Mouse (Mus musculus) heart, adult 2 months (tissue): ENCODE results near the gene Chil1. TPM values are rescaled to one million over a fixed set of nuclear protein-coding genes. Genes with fewer than 3 reads are reported as not detected.
A peak's percentile ranks its signal among the peaks of the same experiment; 100 is the strongest.

Experiments used
- DNase-seq, 2 experiments: peaks; one replicate each; pipeline ENCODE4 v3.0.0; 2021
- H3K27ac ChIP-seq: fragments of 200-600 bp; 2 replicates; pipeline ENCODE4 v1.8.1; 2022
- H3K27me3 ChIP-seq: fragments of 200-500 bp; 2 replicates; pipeline ENCODE4 v1.6.1; 2012; ENCODE audit warnings: mild to moderate bottlenecking, low read length, inconsistent platforms, mixed read lengths; ENCODE audit not compliant: control insufficient read depth, insufficient read depth
- H3K36me3 ChIP-seq: fragments of 200-500 bp; 2 replicates; pipeline ENCODE4 v1.6.1; 2012; ENCODE audit warnings: low read length, inconsistent platforms; ENCODE audit not compliant: control insufficient read depth, insufficient read depth
- H3K4me1 ChIP-seq: fragments of 200-500 bp; 2 replicates; pipeline ENCODE4 v1.6.1; 2011; ENCODE audit warnings: low read length; ENCODE audit not compliant: control insufficient read depth, insufficient read depth
- H3K4me3 ChIP-seq: fragments of 200-600 bp; 2 replicates; pipeline ENCODE4 v1.8.1; 2022
- H3K79me2 ChIP-seq: fragments of 200-500 bp; replicated peaks from 2 replicates; pipeline ENCODE4 v1.6.1; 2012; ENCODE audit warnings: mild to moderate bottlenecking, inconsistent platforms, low read length, moderate library complexity, mixed read lengths; ENCODE audit not compliant: control insufficient read depth, insufficient read depth
- H3K9ac ChIP-seq: fragments of 200-500 bp; 2 replicates; pipeline ENCODE4 v1.6.1; 2012; ENCODE audit warnings: low read depth, mild to moderate bottlenecking, control low read depth, inconsistent platforms, low read length, mixed read lengths
- CTCF ChIP-seq: fragments of 200-600 bp; IDR thresholded peaks from 2 replicates; pipeline ENCODE4 v1.8.1; 2022; ENCODE audit warnings: antibody characterized with exemption, mild to moderate bottlenecking, moderate library complexity
- EP300 ChIP-seq: fragments of 200-500 bp; IDR thresholded peaks from 2 replicates; pipeline ENCODE4 v1.6.1; 2011; ENCODE audit warnings: low read depth, low read length, control low read depth; ENCODE audit not compliant: insufficient read depth
- POLR2A ChIP-seq: fragments of 200-500 bp; IDR thresholded peaks from 2 replicates; pipeline ENCODE4 v1.6.1; 2011; ENCODE audit warnings: mild to moderate bottlenecking, low read depth, low read length, control low read depth; ENCODE audit not compliant: insufficient read depth
- WGBS: fragments of 180-500 bp; shearing (Covaris S2); methylation state at CpG from one replicate; pipeline ENCODE4 v1.1.7; 2018; 5-methylcytosine and 5-hydroxymethylcytosine counted together
- intact Hi-C: fragments of 180-260 bp; cut with DNase I; formaldehyde crosslinking; loops from one replicate; pipeline ENCODE4 v1.15.1; 2025
- polyA plus RNA-seq: library from polyadenylated mRNA; depleted of rRNA; stranded (reverse); fragments of >200 nt; gene quantifications from 2 replicates; pipeline ENCODE4 v1.2.3, GENCODE M21; 2012
- total RNA-seq, 2 experiments: library from RNA; stranded (reverse); gene quantifications; 2 replicates each; pipeline ENCODE4 v1.2.3; 2021

Gene Chil1
- total and polyA plus RNA-seq, 3 experiments = 0.94 to 2.7 (median 0.96) TPM

GRCm38 (mm10) chr1:134217942-134218341, 36.0 kb downstream of the Chil1 start:
- TF ChIP-seq POLR2A (no peak), CTCF (no peak)
- Histone ChIP-seq H3K36me3 (no peaks in the 10 kb centered on the region), H3K9ac (no peak overlapping the region), H3K79me2 (no peaks in the 10 kb centered on the region), H3K4me1 (peaks cover 11% of the 10 kb centered on the region), H3K27ac (no peak overlapping the region), H3K27me3 (no peaks in the 10 kb centered on the region), H3K4me3 (no peak overlapping the region)
- WGBS = 77% methylated on average over 3 of the region's 3 CpGs
- intact Hi-C loops = no loop called here
- no peak for DNase-seq

DNA sequence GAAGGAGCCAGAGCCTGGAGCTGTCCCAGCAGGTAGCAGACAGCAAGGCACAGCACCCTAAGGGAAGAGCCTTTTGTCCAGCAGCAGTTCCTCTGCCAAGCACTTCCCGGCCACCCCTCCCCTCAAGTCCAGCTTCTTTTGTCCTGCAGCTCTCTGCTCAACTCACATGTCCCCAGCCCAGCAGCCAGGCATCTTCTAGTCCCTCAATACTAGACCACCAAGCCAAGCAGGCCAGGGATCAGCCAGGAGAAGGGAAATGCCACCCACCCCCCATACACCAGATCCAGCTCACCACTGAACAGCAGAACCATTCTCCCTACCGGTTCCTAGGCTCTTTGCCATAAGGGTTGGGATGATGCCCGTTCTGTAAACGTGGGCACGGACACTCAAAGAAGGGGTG, 37.6 kb downstream of the Chil1 start:
- TF ChIP-seq CTCF (no peak), EP300 (no peak), POLR2A (no peak)
- no peak for DNase-seq
- no peaks in the 10 kb centered on the region for H3K27me3 ChIP-seq
- H3K27ac ChIP-seq = no peak overlapping the region
- no peak overlapping the region for H3K9ac ChIP-seq
- H3K79me2 ChIP-seq = no peaks in the 10 kb centered on the region
- H3K36me3 ChIP-seq = no peaks in the 10 kb centered on the region
- peaks cover 11% of the 10 kb centered on the region for H3K4me1 ChIP-seq
- WGBS = 82% methylated on average over 5 of the region's 5 CpGs
- intact Hi-C loops = no loop called here
- H3K4me3 ChIP-seq = no peak overlapping the region

DNA sequence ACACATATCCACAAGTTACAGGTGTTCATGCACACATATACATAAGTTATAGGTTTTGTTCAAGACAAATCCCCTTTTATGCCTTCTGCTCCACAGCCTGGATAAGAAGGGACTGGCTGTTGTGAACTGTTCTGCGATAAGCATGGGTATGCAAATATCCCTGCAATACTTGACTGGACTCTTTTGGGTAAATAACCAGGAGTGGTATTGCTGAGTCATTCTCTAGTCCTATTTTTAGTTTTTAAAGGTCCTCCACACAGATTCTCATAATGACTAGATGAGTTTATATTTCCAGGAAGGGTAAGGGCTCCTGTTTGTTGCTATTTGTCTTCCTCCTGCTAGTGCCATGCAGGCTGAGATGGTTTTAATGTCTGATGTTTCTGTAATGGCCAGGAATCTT, 39.2 kb downstream of the Chil1 start:
- no peaks in the 10 kb centered on the region for H3K79me2 ChIP-seq
- H3K4me3 ChIP-seq = no peak overlapping the region
- H3K36me3 ChIP-seq = no peaks in the 10 kb centered on the region
- DNase-seq = no peak
- no peak overlapping the region for H3K9ac ChIP-seq
- H3K27ac ChIP-seq = peak overlapping the region; percentile 77
- H3K27me3 ChIP-seq = no peaks in the 10 kb centered on the region
- intact Hi-C loops = no loop called here
- 52% methylated on average over 1 of the region's 1 CpGs for WGBS
- peaks cover 11% of the 10 kb centered on the region for H3K4me1 ChIP-seq
- no peak for TF ChIP-seq CTCF
- no peak for TF ChIP-seq EP300
- TF ChIP-seq POLR2A = no peak

- H3K27ac ChIP-seq = peak overlapping the region; percentile 77
- H3K27me3 ChIP-seq = no peaks in the 10 kb centered on the region
- H3K9ac ChIP-seq = no peak overlapping the region
- peaks cover 8% of the 10 kb centered on the region for H3K4me1 ChIP-seq
- 18% methylated on average over 8 of the region's 8 CpGs for WGBS
- no peak for TF ChIP-seq CTCF
- no peak for TF ChIP-seq POLR2A
- TF ChIP-seq EP300 = no peak
- DNase-seq = peak; percentile 73 to 82
- H3K79me2 ChIP-seq = no peaks in the 10 kb centered on the region
- intact Hi-C loops = no loop called here
- H3K36me3 ChIP-seq = no peaks in the 10 kb centered on the region
- no peak overlapping the region for H3K4me3 ChIP-seq
Measured at GRCm38 (mm10) chr1:134222122-134223055, 40.4 kb downstream of the Chil1 start.

DNA sequence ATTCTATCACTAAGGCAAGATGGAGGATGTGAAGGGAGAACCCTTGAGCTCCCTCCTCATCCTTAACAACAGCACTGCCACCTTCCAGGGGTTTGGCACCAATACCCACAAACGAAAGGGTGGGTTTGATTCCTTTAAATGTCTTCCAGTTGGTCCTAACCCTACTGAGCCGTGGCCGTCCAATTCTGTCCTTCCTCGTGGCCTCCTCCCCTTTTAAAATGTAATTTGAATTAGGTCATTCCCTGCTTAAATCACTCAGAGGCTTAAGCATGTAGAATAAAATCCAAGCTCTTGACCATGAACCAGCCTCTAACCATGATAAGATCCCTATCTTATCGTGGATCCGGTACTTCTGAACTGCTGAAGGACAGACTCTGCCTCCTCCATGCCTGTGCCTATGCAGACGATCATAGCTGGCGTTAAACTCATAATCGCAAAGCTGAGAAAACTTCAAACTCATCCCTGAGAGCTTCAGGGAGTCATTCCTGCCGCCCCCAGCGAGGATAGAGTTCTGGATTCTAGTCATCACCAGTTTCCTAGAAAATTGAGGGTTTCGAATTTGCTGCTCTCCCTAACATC, 42.8 kb downstream of the Chil1 start:
- H3K4me3 ChIP-seq = no peak overlapping the region
- WGBS = 82% methylated on average over 12 of the region's 12 CpGs

GRCm38 (mm10) chr1:134225375-134225774, 43.4 kb downstream of the Chil1 start:
- Histone ChIP-seq H3K79me2 (no peaks in the 10 kb centered on the region), H3K36me3 (no peaks in the 10 kb centered on the region), H3K4me3 (no peak overlapping the region), H3K4me1 (peaks cover 8% of the 10 kb centered on the region), H3K27me3 (no peaks in the 10 kb centered on the region), H3K9ac (no peak overlapping the region), H3K27ac (no peak overlapping the region)
- WGBS = 94% methylated on average over 5 of the region's 5 CpGs
- no peak for DNase-seq
- intact Hi-C loops = no loop called here
- TF ChIP-seq EP300 (no peak), CTCF (no peak), POLR2A (no peak)

More for the DNA sequence above, 42.8 kb downstream of the Chil1 start:
- peaks cover 8% of the 10 kb centered on the region for H3K4me1 ChIP-seq
- intact Hi-C loops = no loop called here
- no peaks in the 10 kb centered on the region for H3K36me3 ChIP-seq
- H3K79me2 ChIP-seq = no peaks in the 10 kb centered on the region
- DNase-seq = no peak
- H3K9ac ChIP-seq = no peak overlapping the region
- no peaks in the 10 kb centered on the region for H3K27me3 ChIP-seq
- H3K27ac ChIP-seq = no peak overlapping the region
- no peak for TF ChIP-seq CTCF
- no peak for TF ChIP-seq EP300
- no peak for TF ChIP-seq POLR2A
